Mouse (Mus musculus) MEL-GATA-1-ER (cell line): ENCODE data around the gene Olfr624.
"Not testable (repeated sequence)": the region's sequence is repeated elsewhere in the genome, so short reads cannot be mapped to it uniquely, and the experiment has no call there.

Experiments
- DNase-seq: peaks from one replicate; pipeline ENCODE4 v3.0.0-alpha.2; 2012; ENCODE audit warnings: low read depth; ENCODE audit errors: extremely low read depth

The Olfr624 gene

GRCm38 (mm10) chr7:103671091-103671490 is at the start of gene Olfr624:
TSS of gene Olfr624 (minus strand) at chr7:103671191.
- DNase-seq, result no peak

GRCm38 (mm10) chr7:103716398-103716797 is 45.4 kb upstream of the Olfr624 start:
- DNase-seq, result not testable (repeated sequence)

GRCm38 (mm10) chr7:103714371-103714770 is 43.4 kb upstream of the Olfr624 start, which contains the start of gene Olfr243:
TSS of gene Olfr243 (plus strand) at chr7:103714671.
- no peak for DNase-seq

- no peak for DNase-seq
Measured at GRCm38 (mm10) chr7:103712024-103712423, 41.0 kb upstream of the Olfr624 start.

GRCm38 (mm10) chr7:103699469-103699868 is 28.5 kb upstream of the Olfr624 start:
- DNase-seq, result no peak

- DNase-seq, result no peak
Measured at GRCm38 (mm10) chr7:103682420-103682819, 11.4 kb upstream of the Olfr624 start, which contains the start of gene Olfr625-ps1. TSS of gene Olfr625-ps1 (plus strand) at chr7:103682720.

GRCm38 (mm10) chr7:103663598-103663997 is 7.4 kb downstream of the Olfr624 start, which contains the start of gene Olfr623:
TSS of gene Olfr623 (minus strand) at chr7:103663698.
- no peak for DNase-seq

GRCm38 (mm10) chr7:103644070-103644469 is 26.9 kb downstream of the Olfr624 start:
- no peak for DNase-seq

GRCm38 (mm10) chr7:103642602-103643001 is 28.4 kb downstream of the Olfr624 start, which contains the start of gene Olfr622:
TSS of gene Olfr622 (minus strand) at chr7:103642702.
- no peak for DNase-seq

GRCm38 (mm10) chr7:103636795-103637194 is 34.2 kb downstream of the Olfr624 start:
- DNase-seq, result no peak
